Mouse (Mus musculus) T-helper 2 cell (primary cell): ENCODE measurements at regions not wholly inside any gene's neighbourhood (a gene's known extent, or its start where the extent isn't known, plus 50 kb on each side); places are given as distances from the start of the nearest gene placed in this dataset.

ENCODE experiments used
- in situ Hi-C: fragments of 300-600 bp; cut with MboI, MseI; formaldehyde crosslinking; loops from one replicate; pipeline ENCODE4 v1.15.1; 2025; ENCODE audit warnings: high pct_unique_total_duplicates

- in situ Hi-C loops = no loop called here
These were observed 66.6 kb upstream of the Slc22a22 start for GRCm38 (mm10) chr15:57543985-57544384.

GRCm38 (mm10) chr15:57542630-57543029 is 65.2 kb upstream of the Slc22a22 start:
- in situ Hi-C loops = no loop called here

- in situ Hi-C loops = no loop called here
These were observed 58.1 kb upstream of the Slc22a22 start for GRCm38 (mm10) chr15:57535514-57535913.
